Mouse (Mus musculus) embryonic facial prominence, embryonic 10.5 days (tissue): ENCODE measurements at regions not wholly inside any gene's neighbourhood (a gene's known extent, or its start where the extent isn't known, plus 50 kb on each side); places are given as distances from the start of the nearest gene placed in this dataset.

ENCODE experiments used
- DNase-seq: peaks from one replicate; pipeline ENCODE4 v3.0.0-alpha.2; 2017; ENCODE audit warnings: low spot score
- H3K27ac ChIP-seq: fragments of 300-500 bp; sonication (generic); replicated peaks from 2 replicates; pipeline ENCODE4 v1.5.1; 2016; ENCODE audit warnings: mild to moderate bottlenecking
- H3K27me3 ChIP-seq: fragments of 300-500 bp; sonication (generic); replicated peaks from 2 replicates; pipeline ENCODE4 v1.6.1; 2016; ENCODE audit warnings: low read depth, mild to moderate bottlenecking; ENCODE audit not compliant: poor library complexity, severe bottlenecking
- H3K36me3 ChIP-seq: fragments of 300-500 bp; sonication (generic); replicated peaks from 2 replicates; pipeline ENCODE4 v1.6.1; 2016; ENCODE audit warnings: mild to moderate bottlenecking, moderate library complexity
- H3K4me1 ChIP-seq: fragments of 300-500 bp; sonication (generic); 2 replicates; pipeline ENCODE4 v1.6.1; 2016
- H3K4me3 ChIP-seq: fragments of 300-500 bp; sonication (generic); 2 replicates; pipeline ENCODE4 v1.5.1; 2016; ENCODE audit warnings: mild to moderate bottlenecking, moderate library complexity
- H3K9me3 ChIP-seq: fragments of 300-500 bp; sonication (generic); 2 replicates; pipeline ENCODE4 v1.6.1; 2016; ENCODE audit warnings: mild to moderate bottlenecking
- WGBS: fragments of 180-500 bp; shearing (Covaris S2); methylation state at CpG from one replicate; pipeline ENCODE4 v1.1.7; 2016; 5-methylcytosine and 5-hydroxymethylcytosine counted together

DNA sequence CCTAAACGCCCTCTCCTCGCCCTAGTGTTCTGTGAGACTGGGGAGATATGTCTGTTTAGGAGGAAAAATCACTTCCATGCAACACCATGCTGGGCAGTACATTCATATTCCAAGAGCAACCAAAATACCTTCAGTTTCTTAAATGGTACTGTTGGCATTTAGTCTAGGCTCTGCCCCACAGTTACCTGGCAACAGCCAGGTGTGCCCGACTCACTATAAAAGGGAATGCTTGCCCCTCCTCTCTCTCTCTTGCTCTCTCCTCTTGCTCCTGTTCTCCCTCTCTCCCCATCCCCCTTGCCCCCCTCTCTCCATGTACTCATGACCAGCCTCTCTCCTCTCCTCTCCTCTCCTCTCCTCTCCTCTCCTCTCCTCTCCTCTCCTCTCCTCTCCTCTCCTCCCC lies 66.7 kb upstream of the Abca1 start:
- no peak for DNase-seq
- H3K4me1 ChIP-seq: peaks cover 9% of the 10 kb centered on the region; the same call in 1 of the 2 replicates
- no peak overlapping the region for H3K27ac ChIP-seq
- no peaks in the 10 kb centered on the region for H3K9me3 ChIP-seq
- H3K4me3 ChIP-seq: no peak overlapping the region
- no peaks in the 10 kb centered on the region for H3K27me3 ChIP-seq
- no peaks in the 10 kb centered on the region for H3K36me3 ChIP-seq
- WGBS: 82% methylated on average over 3 of the region's 3 CpGs

DNA sequence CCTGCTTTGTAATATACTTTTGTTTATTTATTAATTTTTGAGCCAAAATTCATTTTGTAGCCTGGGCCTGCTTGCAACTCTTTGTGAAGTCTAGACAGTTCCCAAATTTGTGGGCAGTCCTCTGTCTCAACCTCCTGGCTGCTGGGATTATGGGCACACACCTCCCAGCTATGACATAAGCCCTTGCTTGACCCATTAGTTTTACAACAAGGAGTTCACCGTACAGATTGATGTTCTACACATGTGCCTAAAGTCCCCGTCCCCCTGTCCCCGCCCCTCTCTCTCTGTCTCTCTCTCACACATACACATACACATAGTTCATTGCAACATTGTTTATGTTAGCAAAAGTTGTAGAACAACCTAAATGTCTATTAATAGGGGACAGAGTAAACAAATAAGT lies 63.7 kb upstream of the Abca1 start:
- Histone ChIP-seq H3K36me3 (no peaks in the 10 kb centered on the region), H3K27ac (no peak overlapping the region), H3K4me3 (no peak overlapping the region), H3K4me1 (peaks cover 20% of the 10 kb centered on the region), H3K9me3 (no peaks in the 10 kb centered on the region), H3K27me3 (no peaks in the 10 kb centered on the region)
- 88% methylated on average over 3 of the region's 3 CpGs for WGBS
- no peak for DNase-seq

GRCm38 (mm10) chr4:53220809-53221208 lies 61.1 kb upstream of the Abca1 start:
- Histone ChIP-seq H3K36me3 (no peaks in the 10 kb centered on the region), H3K27ac (no peak overlapping the region), H3K27me3 (no peaks in the 10 kb centered on the region), H3K9me3 (no peaks in the 10 kb centered on the region), H3K4me3 (no peak overlapping the region), H3K4me1 (peaks cover 30% of the 10 kb centered on the region)
- DNase-seq: no peak
- 78% methylated on average over 4 of the region's 4 CpGs for WGBS

- Histone ChIP-seq H3K4me1 (peaks cover 30% of the 10 kb centered on the region), H3K36me3 (no peaks in the 10 kb centered on the region), H3K27me3 (no peaks in the 10 kb centered on the region), H3K9me3 (no peaks in the 10 kb centered on the region), H3K4me3 (no peak overlapping the region), H3K27ac (no peak overlapping the region)
- WGBS: 58% methylated on average over 3 of the region's 3 CpGs
- no peak for DNase-seq
Observed at GRCm38 (mm10) chr4:53219351-53219750, 59.7 kb upstream of the Abca1 start.

DNA sequence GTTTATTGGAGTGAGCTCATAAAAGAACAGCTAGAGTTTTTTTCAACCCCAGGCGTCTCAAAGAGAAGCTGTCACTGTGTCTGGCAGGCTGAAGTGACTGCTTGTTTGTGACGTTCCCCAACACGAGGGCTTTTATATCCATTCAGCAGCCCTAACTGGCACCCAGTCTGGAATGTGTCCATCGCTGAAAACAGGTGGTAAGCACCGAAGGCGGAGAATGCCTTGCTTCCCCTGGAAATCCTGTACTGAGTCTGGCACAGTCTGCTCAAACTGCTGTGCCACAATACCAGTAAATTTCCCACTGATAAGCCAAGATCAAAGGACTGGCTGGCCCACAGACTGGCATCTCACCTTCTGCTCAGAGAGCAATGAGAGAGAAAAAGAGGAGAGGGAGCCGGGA lies 59.1 kb upstream of the Abca1 start:
- Histone ChIP-seq H3K4me3 (no peak overlapping the region), H3K27me3 (no peaks in the 10 kb centered on the region), H3K4me1 (peaks cover 30% of the 10 kb centered on the region), H3K27ac (0 out of 2 replicates have a peak overlapping the region, but pooled peaks have one; percentile 89), H3K9me3 (no peaks in the 10 kb centered on the region), H3K36me3 (no peaks in the 10 kb centered on the region)
- WGBS: 45% methylated on average over 7 of the region's 7 CpGs
- DNase-seq: no peak

DNA sequence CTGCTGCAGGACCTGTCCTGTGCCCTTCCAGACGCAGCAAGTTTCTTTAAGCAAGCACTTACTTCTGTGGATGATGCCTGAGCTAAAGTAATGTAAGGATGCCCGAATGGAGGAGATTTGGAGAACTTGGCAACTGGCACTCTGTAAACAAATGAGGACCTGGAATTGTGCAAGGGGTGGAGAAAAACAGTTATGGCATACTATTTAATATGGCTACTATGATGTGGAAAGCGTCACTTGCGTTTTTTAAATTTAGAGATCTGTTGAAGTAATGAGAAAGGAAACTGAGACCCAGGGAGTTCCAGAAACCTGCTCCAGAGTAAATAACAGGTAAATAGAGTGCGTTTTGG lies 58.6 kb upstream of the Abca1 start:
- Histone ChIP-seq H3K36me3 (no peaks in the 10 kb centered on the region), H3K9me3 (no peaks in the 10 kb centered on the region), H3K4me1 (peaks cover 30% of the 10 kb centered on the region), H3K4me3 (peak overlapping the region; percentile 70), H3K27ac (peak overlapping the region; percentile 89), H3K27me3 (no peaks in the 10 kb centered on the region)
- DNase-seq: no peak
- WGBS: 50% methylated on average over 5 of the region's 5 CpGs

DNA sequence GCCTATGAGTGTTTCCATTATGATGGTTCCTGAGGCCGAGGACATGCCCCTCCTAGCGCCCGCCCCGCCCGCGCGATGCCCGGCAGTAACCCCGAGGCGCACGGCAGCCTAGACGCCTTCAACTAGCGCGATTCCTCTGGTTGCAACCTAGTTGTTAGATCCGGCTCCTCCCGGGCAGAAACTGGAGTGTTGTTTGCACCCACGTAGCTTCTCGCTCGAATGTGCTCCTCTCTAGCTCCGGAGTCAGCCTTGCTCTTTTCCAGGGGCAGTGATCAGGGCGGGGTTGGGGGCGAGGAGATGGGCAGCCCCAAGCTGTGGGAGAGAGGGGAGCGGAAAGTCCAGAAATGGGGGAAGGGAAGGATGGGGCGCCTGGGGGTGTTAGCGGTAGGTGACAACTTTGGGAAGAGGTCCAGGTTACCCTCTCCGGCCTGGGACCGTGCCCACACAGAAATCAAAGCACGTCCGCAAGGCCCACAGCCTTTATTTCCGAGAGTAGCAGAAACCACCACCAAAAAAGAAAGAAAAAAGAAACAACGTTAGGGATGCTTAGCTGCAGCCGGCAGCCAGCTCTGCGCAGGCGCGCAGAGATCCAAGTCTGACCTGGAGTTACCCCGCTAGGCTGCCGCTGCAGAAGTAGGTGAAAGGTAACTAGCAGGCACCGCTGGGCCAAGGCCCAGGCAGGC lies 58.1 kb upstream of the Abca1 start:
- DNase-seq: peak; percentile 82
- Histone ChIP-seq H3K36me3 (no peaks in the 10 kb centered on the region), H3K4me3 (peak overlapping the region; percentile 70), H3K27me3 (no peaks in the 10 kb centered on the region), H3K9me3 (no peaks in the 10 kb centered on the region), H3K4me1 (peaks cover 30% of the 10 kb centered on the region), H3K27ac (peak overlapping the region; percentile 89)
- under 1% methylated on average over 38 of the region's 38 CpGs for WGBS

GRCm38 (mm10) chr4:53212541-53212940 lies 52.8 kb upstream of the Abca1 start:
- no peak overlapping the region for H3K27ac ChIP-seq
- no peaks in the 10 kb centered on the region for H3K9me3 ChIP-seq
- H3K4me3 ChIP-seq: no peak overlapping the region
- 86% methylated on average over 4 of the region's 4 CpGs for WGBS
- H3K27me3 ChIP-seq: no peaks in the 10 kb centered on the region
- no peaks in the 10 kb centered on the region for H3K36me3 ChIP-seq
- peaks cover 7% of the 10 kb centered on the region for H3K4me1 ChIP-seq
- no peak for DNase-seq

- WGBS: 86% methylated on average over 3 of the region's 3 CpGs
- no peaks in the 10 kb centered on the region for H3K9me3 ChIP-seq
- H3K36me3 ChIP-seq: no peaks in the 10 kb centered on the region
- no peaks in the 10 kb centered on the region for H3K27me3 ChIP-seq
- no peaks in the 10 kb centered on the region for H3K4me1 ChIP-seq
- H3K4me3 ChIP-seq: no peak overlapping the region
- no peak for DNase-seq
- H3K27ac ChIP-seq: no peak overlapping the region
Observed at GRCm38 (mm10) chr4:53210685-53211084, 51.0 kb upstream of the Abca1 start.
